Mouse (Mus musculus) bone marrow macrophage, adult 2 months (primary cell): ENCODE results near the gene Ccr4.

Experiments used
- CTCF ChIP-seq: IDR thresholded peaks from 2 replicates; pipeline ENCODE4 v1.5.1; 2012; ENCODE audit warnings: low read depth, mild to moderate bottlenecking, low read length, moderate library complexity
- POLR2A ChIP-seq: IDR thresholded peaks from 2 replicates; pipeline ENCODE4 v1.6.1; 2012; ENCODE audit warnings: mild to moderate bottlenecking, low read depth, low read length, borderline replicate concordance

GRCm38 (mm10) chr9:114522041-114522440 is 17.3 kb upstream of the Ccr4 start:
- no peak for TF ChIP-seq CTCF
- no peak for TF ChIP-seq POLR2A
